Mouse (Mus musculus): ENCODE data around the gene Syt12. TPM values are rescaled to one million over a fixed set of nuclear protein-coding genes. Genes with fewer than 3 reads are reported as not detected.
"Not testable (repeated sequence)": the region's sequence is repeated elsewhere in the genome, so short reads cannot be mapped to it uniquely, and the experiment has no call there.

The Syt12 gene
- polyA plus RNA-seq, 1 experiment = 41.8 TPM

- no peaks in the 10 kb centered on the region for H3K4me1 ChIP-seq (ENCODE audit: control insufficient read depth, insufficient read depth, insufficient read length, low read length)
- WGBS = 81% methylated on average over 15 of the region's 15 CpGs
These were observed 22.0 kb downstream of the Syt12 start for GRCm38 (mm10) chr19:4455071-4455800.

GRCm38 (mm10) chr19:4454040-4454439 lies 23.2 kb downstream of the Syt12 start:
- not testable (repeated sequence) for H3K4me3 ChIP-seq (ENCODE audit: low read depth, low read length); H3K4me1 ChIP-seq (ENCODE audit: control insufficient read depth, insufficient read depth, insufficient read length, low read length); H3K36me3 ChIP-seq (ENCODE audit: control insufficient read depth, insufficient read depth, low read length); H3K27me3 ChIP-seq (ENCODE audit: control insufficient read depth, insufficient read depth, low read length); H3K27ac ChIP-seq (ENCODE audit: insufficient read depth, low read depth, low read length)
- WGBS = 39% methylated on average over 1 of the region's 1 CpGs

More at GRCm38 (mm10) chr19:4455071-4455800, 22.0 kb downstream of the Syt12 start:
- Histone ChIP-seq H3K27me3 (ENCODE audit: control insufficient read depth, insufficient read depth, low read length) (no peaks in the 10 kb centered on the region), H3K4me3 (ENCODE audit: low read depth, low read length) (no peak overlapping the region), H3K36me3 (ENCODE audit: control insufficient read depth, insufficient read depth, low read length) (no peaks in the 10 kb centered on the region), H3K27ac (ENCODE audit: insufficient read depth, low read depth, low read length) (no peak overlapping the region)
- no peak for TF ChIP-seq POLR2A (IDR thresholded peaks at IDR 0.05; ENCODE audit: low read depth, low read length)

- 72% methylated on average over 4 of the region's 4 CpGs for WGBS
- H3K36me3 ChIP-seq (ENCODE audit: control insufficient read depth, insufficient read depth, low read length) = no peaks in the 10 kb centered on the region
- H3K27me3 ChIP-seq (ENCODE audit: control insufficient read depth, insufficient read depth, low read length) = no peaks in the 10 kb centered on the region
- 0 out of 2 replicates have a peak, but pooled peaks cover 2% of the 10 kb centered on the region for H3K4me1 ChIP-seq (ENCODE audit: control insufficient read depth, insufficient read depth, insufficient read length, low read length)
- no peak overlapping the region for H3K4me3 ChIP-seq (ENCODE audit: low read depth, low read length)
- TF ChIP-seq CTCF (IDR thresholded peaks at IDR 0.05; ENCODE audit: extremely low read depth, insufficient read length, insufficient replicate concordance, low read depth, low read length) (no peak), POLR2A (IDR thresholded peaks at IDR 0.05; ENCODE audit: low read depth, low read length) (no peak)
- H3K27ac ChIP-seq (ENCODE audit: insufficient read depth, low read depth, low read length) = no peak overlapping the region
These were observed 24.7 kb downstream of the Syt12 start for GRCm38 (mm10) chr19:4452525-4452924.

GRCm38 (mm10) chr19:4451965-4452364 lies 25.3 kb downstream of the Syt12 start:
- TF ChIP-seq CTCF (IDR thresholded peaks at IDR 0.05; ENCODE audit: extremely low read depth, insufficient read length, insufficient replicate concordance, low read depth, low read length) = no peak
- TF ChIP-seq POLR2A (IDR thresholded peaks at IDR 0.05; ENCODE audit: low read depth, low read length) = no peak
- H3K36me3 ChIP-seq (ENCODE audit: control insufficient read depth, insufficient read depth, low read length) = no peaks in the 10 kb centered on the region
- H3K4me3 ChIP-seq (ENCODE audit: low read depth, low read length) = no peak overlapping the region
- H3K4me1 ChIP-seq (ENCODE audit: control insufficient read depth, insufficient read depth, insufficient read length, low read length) = 0 out of 2 replicates have a peak, but pooled peaks cover 2% of the 10 kb centered on the region
- no peak overlapping the region for H3K27ac ChIP-seq (ENCODE audit: insufficient read depth, low read depth, low read length)
- no peaks in the 10 kb centered on the region for H3K27me3 ChIP-seq (ENCODE audit: control insufficient read depth, insufficient read depth, low read length)
- 72% methylated on average over 5 of the region's 5 CpGs for WGBS

GRCm38 (mm10) chr19:4451098-4451497 lies 26.1 kb downstream of the Syt12 start:
- Histone ChIP-seq H3K4me3 (ENCODE audit: low read depth, low read length) (no peak overlapping the region), H3K4me1 (ENCODE audit: control insufficient read depth, insufficient read depth, insufficient read length, low read length) (0 out of 2 replicates have a peak, but pooled peaks cover 2% of the 10 kb centered on the region), H3K27ac (ENCODE audit: insufficient read depth, low read depth, low read length) (no peak overlapping the region), H3K36me3 (ENCODE audit: control insufficient read depth, insufficient read depth, low read length) (no peaks in the 10 kb centered on the region), H3K27me3 (ENCODE audit: control insufficient read depth, insufficient read depth, low read length) (no peaks in the 10 kb centered on the region)
- 63% methylated on average over 8 of the region's 8 CpGs for WGBS
- TF ChIP-seq POLR2A (IDR thresholded peaks at IDR 0.05; ENCODE audit: low read depth, low read length) (no peak), CTCF (IDR thresholded peaks at IDR 0.05; ENCODE audit: extremely low read depth, insufficient read length, insufficient replicate concordance, low read depth, low read length) (no peak)

- no peak for TF ChIP-seq POLR2A (IDR thresholded peaks at IDR 0.05; ENCODE audit: low read depth, low read length)
- TF ChIP-seq CTCF (IDR thresholded peaks at IDR 0.05; ENCODE audit: extremely low read depth, insufficient read length, insufficient replicate concordance, low read depth, low read length) = no peak
- Histone ChIP-seq H3K27ac (ENCODE audit: insufficient read depth, low read depth, low read length) (no peak overlapping the region), H3K27me3 (ENCODE audit: control insufficient read depth, insufficient read depth, low read length) (no peaks in the 10 kb centered on the region), H3K4me1 (ENCODE audit: control insufficient read depth, insufficient read depth, insufficient read length, low read length) (0 out of 2 replicates have a peak, but pooled peaks cover 2% of the 10 kb centered on the region), H3K36me3 (ENCODE audit: control insufficient read depth, insufficient read depth, low read length) (no peaks in the 10 kb centered on the region), H3K4me3 (ENCODE audit: low read depth, low read length) (no peak overlapping the region)
- 55% methylated on average over 5 of the region's 5 CpGs for WGBS
These were observed 26.6 kb downstream of the Syt12 start for GRCm38 (mm10) chr19:4450666-4451065.

GRCm38 (mm10) chr19:4449230-4449629 lies 28.0 kb downstream of the Syt12 start:
- H3K27me3 ChIP-seq (ENCODE audit: control insufficient read depth, insufficient read depth, low read length) = no peaks in the 10 kb centered on the region
- H3K36me3 ChIP-seq (ENCODE audit: control insufficient read depth, insufficient read depth, low read length) = no peaks in the 10 kb centered on the region
- 94% methylated on average over 9 of the region's 9 CpGs for WGBS
- no peak for TF ChIP-seq CTCF (IDR thresholded peaks at IDR 0.05; ENCODE audit: extremely low read depth, insufficient read length, insufficient replicate concordance, low read depth, low read length)
- no peak for TF ChIP-seq POLR2A (IDR thresholded peaks at IDR 0.05; ENCODE audit: low read depth, low read length)
- H3K4me3 ChIP-seq (ENCODE audit: low read depth, low read length) = no peak overlapping the region
- no peak overlapping the region for H3K27ac ChIP-seq (ENCODE audit: insufficient read depth, low read depth, low read length)
- 0 out of 2 replicates have a peak, but pooled peaks cover 2% of the 10 kb centered on the region for H3K4me1 ChIP-seq (ENCODE audit: control insufficient read depth, insufficient read depth, insufficient read length, low read length)

All from small intestine, adult 2 months (tissue).